Mouse (Mus musculus): ENCODE data around the gene Ehd1. TPM values are rescaled to one million over a fixed set of nuclear protein-coding genes. Genes with fewer than 3 reads are reported as not detected.

Ehd1 gene
- total RNA-seq, 1 experiment from 2014 or later = 62.5 TPM

DNA sequence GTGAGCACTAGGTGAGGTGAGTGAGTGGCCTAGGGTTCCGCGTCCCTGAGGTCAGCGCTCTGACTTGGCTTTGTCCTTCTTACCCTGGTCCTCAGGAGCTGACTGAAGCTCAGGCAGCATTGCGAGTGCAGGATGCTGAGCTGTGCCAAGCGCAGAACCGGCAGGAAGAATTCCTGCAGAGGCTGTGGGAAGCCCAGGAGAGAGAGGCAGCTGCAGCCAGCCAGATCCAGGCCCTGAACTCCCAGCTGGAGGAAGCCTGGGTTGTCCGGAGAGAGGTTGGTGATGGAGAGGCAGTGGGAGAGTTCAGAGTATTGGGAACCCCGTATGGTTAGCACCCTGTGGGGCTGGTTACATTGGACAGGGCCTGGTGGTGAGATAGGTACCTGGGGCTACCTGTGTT, 37.3 kb downstream of the Ehd1 start:
- ATAC-seq (replicated peaks; ENCODE audit: insufficient number of reproducible peaks, low FRiP score, low TSS enrichment, poor library complexity, severe bottlenecking) = no peak

DNA sequence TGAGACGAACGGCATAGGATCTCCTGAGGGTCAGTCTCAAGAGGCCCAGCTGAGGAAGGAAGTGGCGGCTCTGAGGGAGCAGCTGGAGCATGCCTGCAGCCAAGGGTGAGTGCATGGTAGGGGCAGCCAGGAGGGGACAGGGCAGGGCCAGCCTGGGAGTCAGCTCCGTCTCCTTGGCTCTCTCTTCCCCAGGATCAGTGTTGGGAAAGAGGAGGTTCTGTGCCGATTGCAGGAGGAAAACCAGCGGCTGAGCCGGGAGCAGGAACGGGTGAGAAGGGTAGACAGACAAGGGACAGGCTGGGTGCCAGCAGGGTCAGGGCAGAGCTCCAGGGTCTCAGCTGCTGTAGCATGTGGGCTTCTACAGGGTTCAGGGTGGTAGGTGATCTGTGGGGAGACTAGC, 38.0 kb downstream of the Ehd1 start:
- ATAC-seq (replicated peaks; ENCODE audit: insufficient number of reproducible peaks, low FRiP score, low TSS enrichment, poor library complexity, severe bottlenecking) = no peak

DNA sequence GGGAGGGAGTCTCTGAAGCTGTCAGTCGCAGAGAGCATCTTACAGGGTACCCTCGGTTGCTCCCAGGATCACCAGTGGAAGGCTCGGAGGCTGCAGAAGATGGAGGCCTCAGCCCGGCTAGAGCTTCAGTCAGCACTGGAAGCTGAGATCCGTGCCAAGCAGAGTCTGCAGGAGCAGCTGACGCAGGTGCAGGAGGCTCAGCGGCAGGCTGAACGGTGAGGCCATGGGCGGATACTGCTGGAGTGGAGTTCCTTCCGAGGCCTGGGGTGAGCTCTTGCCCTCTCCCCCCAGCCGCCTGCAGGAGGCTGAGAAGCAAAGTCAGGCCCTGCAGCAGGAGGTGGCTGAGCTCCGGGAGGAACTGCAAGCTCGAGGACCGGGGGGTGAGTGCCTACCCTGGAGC, 39.0 kb downstream of the Ehd1 start:
- ATAC-seq (replicated peaks; ENCODE audit: insufficient number of reproducible peaks, low FRiP score, low TSS enrichment, poor library complexity, severe bottlenecking) = no peak

DNA sequence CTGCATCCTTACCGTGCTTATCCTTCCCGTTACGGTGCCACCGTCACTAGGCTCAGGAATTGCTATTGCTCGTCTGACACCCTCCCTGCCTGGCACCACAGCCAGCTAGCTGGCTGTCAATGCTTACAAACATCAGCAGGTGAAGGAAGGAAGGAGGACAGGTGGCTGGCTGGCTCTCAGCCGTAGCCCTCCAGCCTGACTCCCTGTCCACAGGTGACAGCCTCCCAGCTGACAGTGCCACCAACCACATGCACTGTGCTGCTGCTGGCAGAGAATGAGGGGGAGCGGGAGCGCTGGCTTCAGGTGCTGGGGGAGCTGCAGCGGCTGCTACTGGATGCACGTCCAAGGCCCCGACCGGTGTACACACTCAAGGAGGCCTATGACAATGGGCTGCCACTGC, 41.6 kb downstream of the Ehd1 start:
- ATAC-seq (replicated peaks; ENCODE audit: insufficient number of reproducible peaks, low FRiP score, low TSS enrichment, poor library complexity, severe bottlenecking) = no peak

DNA sequence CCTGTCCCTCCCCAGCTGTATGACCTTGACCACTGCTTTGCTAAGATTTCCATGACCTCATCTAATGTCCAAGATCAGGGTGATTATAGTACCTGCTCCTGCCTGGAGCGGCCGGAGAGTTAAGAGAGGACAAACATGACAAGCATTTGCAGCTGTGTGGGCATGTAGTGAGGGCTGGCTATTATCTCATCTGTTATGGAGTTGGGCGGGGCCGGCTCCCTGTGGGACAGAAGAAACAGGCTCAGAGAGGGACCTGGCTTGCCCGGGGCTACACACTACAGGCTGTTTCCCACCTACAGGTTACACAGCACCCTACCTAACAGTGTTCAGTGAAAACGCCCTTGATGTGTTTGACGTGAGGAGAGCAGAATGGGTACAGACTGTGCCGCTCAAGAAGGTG, 44.8 kb downstream of the Ehd1 start:
- ATAC-seq (replicated peaks; ENCODE audit: insufficient number of reproducible peaks, low FRiP score, low TSS enrichment, poor library complexity, severe bottlenecking) = no peak

DNA sequence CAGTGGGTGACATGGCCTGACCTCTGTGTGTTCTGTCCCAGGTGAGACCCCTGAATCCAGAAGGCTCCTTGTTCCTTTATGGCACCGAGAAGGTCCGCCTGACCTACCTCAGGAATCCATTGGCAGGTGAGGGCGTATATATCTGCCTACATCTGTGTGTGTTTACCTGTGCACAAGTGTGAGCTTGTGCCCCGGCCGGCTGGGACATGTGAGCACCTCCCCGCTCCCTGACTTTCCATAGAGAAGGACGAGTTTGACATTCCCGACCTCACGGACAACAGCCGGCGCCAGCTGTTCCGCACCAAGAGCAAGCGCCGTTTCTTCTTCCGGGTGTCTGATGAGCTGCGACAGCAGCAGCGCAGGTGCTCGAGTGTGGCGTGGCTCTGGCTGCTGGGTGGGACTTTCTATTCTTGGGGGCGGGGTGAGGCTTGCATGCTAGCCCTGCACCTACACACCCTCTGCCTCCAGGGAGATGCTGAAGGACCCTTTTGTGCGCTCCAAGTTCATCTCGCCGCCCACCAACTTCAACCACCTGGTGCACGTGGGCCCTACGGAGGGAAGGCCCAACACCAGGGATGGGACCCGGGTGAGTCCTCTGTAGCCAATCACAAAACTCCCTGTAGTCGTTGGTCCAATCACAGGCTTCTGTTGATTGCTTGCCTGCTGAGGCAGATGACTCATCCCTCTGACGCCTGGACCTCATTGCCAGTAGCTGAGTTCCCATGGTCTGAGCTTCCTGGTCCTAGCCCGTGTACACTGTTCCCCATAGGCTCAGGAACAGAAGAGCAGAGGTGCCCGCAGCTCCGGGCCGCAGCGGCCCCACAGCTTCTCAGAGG, 45.5 kb downstream of the Ehd1 start:
- no peak for ATAC-seq (replicated peaks; ENCODE audit: insufficient number of reproducible peaks, low FRiP score, low TSS enrichment, poor library complexity, severe bottlenecking)

DNA sequence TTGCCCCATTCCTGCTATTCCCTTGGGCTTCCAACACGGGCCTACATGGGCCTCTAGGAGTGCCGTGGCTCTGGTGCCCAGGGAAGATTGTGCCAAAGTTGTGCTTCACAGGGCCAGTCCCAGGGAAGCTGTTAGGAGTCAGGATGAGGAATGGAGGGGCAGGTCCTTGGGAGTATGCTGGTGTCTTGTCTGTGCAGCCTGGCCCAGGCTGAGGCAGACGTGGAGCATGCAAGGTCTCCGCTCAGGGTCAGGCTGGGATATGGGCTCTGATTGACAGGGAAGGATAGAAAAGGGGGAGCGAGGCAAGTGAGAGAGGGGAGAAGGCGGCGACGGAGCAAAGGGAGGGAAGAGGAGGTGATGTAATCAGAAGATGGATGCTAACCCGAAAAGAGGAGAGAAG, 48.2 kb downstream of the Ehd1 start:
- ATAC-seq (replicated peaks; ENCODE audit: insufficient number of reproducible peaks, low FRiP score, low TSS enrichment, poor library complexity, severe bottlenecking) = no peak

DNA sequence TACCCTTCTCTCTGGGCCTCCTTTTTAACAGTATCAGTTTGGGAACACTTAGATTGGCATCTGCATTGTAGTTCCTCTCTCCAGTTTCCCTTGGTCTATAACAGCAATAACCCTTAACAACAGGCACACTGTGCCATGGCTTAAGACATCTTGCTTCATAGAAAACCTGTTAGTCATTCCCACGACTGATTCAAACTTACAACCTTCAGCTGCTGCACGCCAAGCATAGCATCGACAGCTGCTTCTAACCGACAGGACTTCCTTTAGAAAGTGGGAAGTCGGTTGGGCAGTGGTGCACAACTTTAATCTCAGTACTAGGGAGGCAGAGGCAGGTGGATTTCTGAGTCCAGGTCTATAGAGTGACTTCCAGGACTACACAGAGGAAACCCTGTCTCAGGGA, 54.7 kb downstream of the Ehd1 start:
- no peak for ATAC-seq (replicated peaks; ENCODE audit: insufficient number of reproducible peaks, low FRiP score, low TSS enrichment, poor library complexity, severe bottlenecking)

DNA sequence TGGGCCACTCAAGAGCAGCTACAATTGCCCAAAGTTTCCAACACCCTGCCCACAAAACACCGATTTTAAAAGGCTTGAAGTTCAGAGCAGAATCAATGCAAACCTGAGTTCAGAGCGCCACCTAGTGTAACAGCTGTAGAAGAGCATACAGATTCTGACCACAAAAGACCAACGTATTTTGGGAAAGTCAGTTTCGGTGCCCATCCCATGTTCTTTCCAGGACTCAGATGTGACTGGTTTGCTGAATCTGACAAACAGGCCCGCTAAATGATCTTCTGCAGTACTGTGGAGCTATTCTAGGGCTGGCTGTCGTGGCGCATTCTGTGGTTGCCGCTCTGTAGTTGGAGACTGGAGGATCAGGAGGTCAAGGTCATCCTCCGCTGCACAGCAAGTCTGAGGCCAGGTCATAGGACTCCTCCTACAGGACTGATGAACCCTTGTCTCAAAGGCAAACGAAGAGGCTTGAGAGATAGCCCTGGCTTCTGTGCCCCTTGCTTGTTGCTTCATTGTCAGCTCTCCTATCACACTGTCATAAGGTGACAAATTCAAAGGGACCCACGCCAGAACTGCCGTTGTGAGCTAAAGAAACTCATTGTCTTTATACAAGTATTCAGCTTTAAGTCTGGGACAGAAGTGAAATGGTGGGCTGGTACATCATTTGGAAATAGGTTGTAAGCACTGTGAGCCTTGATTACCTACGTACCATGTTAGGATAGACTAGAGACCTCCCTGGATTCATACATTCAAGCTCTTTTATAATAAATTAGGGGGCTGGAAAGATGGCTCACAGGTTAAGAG, 55.4 kb downstream of the Ehd1 start:
- peak; percentile 38; the same call in 1 of the 2 replicates for ATAC-seq (replicated peaks; ENCODE audit: insufficient number of reproducible peaks, low FRiP score, low TSS enrichment, poor library complexity, severe bottlenecking)

DNA sequence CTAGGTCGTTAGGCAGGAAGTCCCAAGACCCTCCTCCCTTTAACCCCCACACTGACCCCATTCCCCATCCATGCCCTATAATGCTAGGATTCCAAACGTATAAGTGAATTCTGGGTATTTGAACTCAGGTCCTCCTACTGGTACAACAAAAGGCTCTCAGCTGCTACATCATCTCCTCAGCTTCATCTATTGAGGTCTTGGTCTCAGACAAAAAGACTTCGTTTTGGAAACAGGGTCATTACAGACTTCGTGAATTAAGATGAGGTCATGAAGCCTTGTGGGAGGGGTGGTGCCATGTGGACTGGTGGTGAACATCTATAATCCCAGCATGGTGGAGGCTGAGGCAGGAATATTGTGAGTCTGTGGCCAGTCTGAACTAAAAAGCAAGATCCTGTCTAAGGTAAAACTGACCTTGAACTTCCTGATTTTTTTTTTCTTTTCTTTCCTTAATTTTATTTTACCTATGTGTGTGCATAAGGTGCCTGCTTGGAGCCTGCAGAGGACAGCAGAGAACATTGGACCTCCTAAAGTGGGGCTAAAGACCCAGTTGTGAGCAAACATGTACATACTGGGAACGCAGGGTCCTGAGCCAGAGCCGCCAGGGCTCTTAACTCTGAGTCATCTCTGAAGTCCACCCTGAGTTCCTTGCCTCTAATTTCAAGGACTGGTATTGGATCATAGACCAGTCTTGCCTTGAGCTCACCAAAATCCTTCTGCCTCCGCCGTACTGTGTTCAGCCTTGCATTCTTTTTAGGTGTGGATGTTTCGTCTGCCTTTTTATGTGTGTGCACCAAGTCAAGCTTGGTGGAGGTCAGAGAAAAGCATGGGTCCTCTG, 57.5 kb downstream of the Ehd1 start:
- peak; percentile 0; the same call in 1 of the 2 replicates for ATAC-seq (replicated peaks; ENCODE audit: insufficient number of reproducible peaks, low FRiP score, low TSS enrichment, poor library complexity, severe bottlenecking)

DNA sequence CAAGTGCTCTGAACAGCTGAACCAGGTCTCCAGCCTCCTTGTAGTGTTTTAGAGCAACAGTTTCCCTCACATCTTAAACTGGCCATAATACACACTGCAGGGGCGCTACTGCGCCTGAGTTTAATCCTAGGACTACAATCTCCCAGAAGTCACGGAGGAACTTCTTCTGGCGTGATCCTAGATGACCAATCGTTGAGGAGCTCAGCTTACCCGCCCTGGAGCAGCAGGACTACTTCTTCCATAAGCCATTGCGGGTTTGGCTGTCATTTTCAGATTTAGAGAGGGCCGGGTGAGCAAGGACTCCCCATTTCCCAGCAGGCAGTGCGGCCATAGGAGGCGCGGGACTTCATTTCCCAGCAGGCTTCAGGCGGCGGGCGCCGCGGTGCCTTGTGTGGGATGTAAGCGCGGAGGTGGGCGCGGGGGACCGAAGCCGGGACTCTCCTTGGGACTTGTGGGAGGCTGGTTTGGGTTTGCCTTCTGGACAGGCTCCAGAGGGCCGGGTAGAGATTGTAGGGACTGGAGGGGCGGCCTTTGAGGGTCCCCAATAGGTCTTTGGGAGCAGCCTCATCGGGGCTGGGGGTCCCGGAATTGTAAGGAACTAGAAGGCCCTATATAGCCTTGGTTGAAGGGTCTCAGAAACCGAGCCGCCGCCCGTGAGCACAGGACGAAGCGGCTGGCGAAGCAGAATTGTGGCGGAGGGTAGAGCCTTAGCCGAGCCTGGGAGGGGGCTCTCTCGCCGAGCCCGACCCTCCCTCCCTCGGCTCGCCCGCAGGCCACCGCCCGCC, 58.3 kb downstream of the Ehd1 start, which contains the start of gene Men1:
Gene Men1 (plus strand): TSS at position 307 of the 785 bp plus-strand sequence.
- peak; percentile 81 for ATAC-seq (replicated peaks; ENCODE audit: insufficient number of reproducible peaks, low FRiP score, low TSS enrichment, poor library complexity, severe bottlenecking)

DNA sequence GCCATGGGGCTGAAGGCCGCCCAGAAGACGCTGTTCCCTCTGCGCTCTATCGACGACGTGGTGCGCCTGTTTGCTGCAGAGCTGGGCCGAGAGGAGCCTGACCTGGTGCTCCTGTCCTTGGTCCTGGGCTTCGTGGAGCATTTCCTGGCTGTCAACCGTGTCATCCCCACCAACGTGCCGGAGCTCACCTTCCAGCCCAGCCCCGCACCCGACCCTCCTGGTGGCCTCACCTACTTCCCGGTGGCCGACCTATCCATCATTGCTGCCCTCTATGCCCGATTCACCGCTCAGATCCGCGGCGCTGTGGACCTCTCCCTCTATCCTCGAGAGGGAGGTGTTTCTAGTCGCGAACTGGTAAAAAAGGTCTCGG, 58.9 kb downstream of the Ehd1 start:
- ATAC-seq (replicated peaks; ENCODE audit: insufficient number of reproducible peaks, low FRiP score, low TSS enrichment, poor library complexity, severe bottlenecking) = no peak

DNA sequence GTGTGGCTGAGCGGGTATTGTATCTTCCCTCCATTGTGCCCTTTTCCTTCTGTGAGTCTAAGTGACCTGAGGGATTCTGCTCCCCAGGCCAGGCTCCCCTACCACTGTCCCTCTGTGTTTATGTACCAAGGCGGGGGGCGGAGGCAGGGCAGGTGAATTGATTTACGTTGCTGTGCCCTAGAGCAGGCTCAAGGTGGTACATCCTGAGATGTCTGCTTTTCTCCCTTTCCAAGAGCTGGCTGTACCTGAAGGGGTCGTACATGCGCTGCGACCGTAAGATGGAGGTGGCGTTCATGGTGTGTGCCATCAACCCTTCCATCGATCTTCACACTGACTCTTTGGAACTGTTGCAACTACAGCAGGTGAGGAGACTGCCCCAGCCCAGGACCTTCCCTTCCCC, 60.4 kb downstream of the Ehd1 start:
- no peak for ATAC-seq (replicated peaks; ENCODE audit: insufficient number of reproducible peaks, low FRiP score, low TSS enrichment, poor library complexity, severe bottlenecking)

DNA sequence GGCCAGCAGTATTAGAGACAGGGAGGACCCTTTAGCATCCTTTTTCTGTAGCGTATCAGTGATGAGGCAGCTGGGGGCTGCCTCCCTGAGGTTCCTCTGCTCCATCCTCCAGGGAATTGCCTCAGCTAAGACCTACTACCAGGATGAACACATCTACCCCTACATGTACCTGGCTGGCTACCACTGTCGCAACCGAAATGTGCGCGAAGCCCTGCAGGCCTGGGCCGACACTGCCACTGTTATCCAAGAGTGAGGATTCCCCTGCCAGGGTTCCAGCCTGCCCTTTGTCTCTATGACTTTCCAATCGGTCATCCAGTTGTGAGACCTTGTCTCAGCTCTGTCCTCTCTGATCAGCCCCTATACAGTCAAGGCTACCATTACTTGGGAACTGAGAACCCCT, 61.6 kb downstream of the Ehd1 start:
- ATAC-seq (replicated peaks; ENCODE audit: insufficient number of reproducible peaks, low FRiP score, low TSS enrichment, poor library complexity, severe bottlenecking) = no peak

DNA sequence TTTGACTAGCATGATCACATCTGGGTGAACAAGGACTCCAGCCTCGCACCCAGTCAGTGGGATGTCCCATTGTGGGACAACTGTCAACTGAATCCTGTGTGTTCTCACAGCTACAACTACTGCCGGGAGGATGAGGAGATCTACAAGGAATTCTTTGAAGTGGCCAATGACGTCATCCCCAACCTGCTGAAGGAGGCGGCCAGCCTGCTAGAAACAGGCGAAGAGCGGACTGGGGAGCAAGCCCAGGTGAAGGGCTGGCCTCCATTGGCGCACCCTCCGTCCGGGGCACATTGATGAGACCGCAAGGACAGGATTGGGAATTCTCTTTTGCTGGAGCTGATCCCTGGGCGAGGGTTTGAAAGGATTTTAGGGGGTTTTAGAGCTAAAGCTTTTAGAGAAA, 62.2 kb downstream of the Ehd1 start:
- no peak for ATAC-seq (replicated peaks; ENCODE audit: insufficient number of reproducible peaks, low FRiP score, low TSS enrichment, poor library complexity, severe bottlenecking)

DNA sequence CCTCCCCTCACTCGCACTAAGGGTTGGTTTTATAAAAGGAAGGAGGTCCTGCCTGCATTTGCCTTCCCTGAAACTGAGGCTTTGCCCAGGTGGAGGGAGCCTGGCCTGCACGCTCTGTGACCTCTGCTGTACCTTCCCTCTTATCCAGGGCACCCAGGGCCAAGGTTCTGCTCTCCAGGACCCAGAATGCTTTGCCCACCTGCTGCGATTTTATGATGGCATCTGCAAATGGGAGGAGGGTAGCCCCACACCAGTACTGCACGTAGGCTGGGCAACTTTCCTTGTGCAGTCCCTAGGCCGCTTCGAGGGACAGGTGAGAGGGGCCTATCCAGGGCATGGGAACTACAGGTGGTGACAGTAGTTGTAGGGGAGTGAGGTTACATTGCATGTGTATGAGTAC, 62.7 kb downstream of the Ehd1 start:
- no peak for ATAC-seq (replicated peaks; ENCODE audit: insufficient number of reproducible peaks, low FRiP score, low TSS enrichment, poor library complexity, severe bottlenecking)

DNA sequence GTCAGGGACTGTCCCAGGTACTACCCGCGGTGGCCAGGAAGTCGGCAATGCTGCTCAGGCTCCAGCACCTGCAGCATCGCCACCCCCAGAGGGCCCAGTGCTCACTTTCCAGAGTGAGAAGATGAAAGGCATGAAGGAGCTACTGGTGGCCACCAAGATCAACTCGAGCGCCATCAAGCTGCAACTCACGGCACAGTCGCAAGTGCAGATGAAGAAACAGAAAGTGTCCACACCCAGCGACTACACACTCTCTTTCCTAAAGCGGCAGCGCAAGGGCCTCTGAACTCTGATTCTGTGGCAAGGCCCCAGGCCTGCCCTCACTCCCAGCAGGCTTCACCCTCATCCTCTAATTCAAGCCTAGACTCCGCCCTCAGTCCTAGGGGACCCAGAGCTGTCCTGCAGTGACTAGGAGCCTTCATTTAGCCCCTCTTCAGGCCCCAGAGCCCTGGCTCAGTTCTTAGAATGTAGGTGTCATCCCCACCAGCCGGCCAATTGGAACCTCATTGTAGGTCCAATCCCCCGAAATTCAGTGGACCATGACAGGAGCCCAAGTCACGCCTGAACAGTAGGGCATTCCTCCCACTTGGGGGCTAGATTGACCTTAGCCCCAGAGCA, 63.5 kb downstream of the Ehd1 start:
- ATAC-seq (replicated peaks; ENCODE audit: insufficient number of reproducible peaks, low FRiP score, low TSS enrichment, poor library complexity, severe bottlenecking) = peak; percentile 62
